Mouse (Mus musculus) C2C12 (cell line): ENCODE results near the gene 2010111I01Rik. TPM values are rescaled to one million over a fixed set of nuclear protein-coding genes. Genes with fewer than 3 reads are reported as not detected.
A peak's percentile ranks its signal among the peaks of the same experiment; 100 is the strongest.

Experiments used
- H3K27me3 ChIP-seq: one replicate; pipeline ENCODE4 v1.6.1; 2011; ENCODE audit not compliant: control insufficient read depth, insufficient read depth, insufficient read length
- H3K36me3 ChIP-seq: one replicate; pipeline ENCODE4 v1.6.1; 2011; ENCODE audit not compliant: control insufficient read depth, insufficient read depth
- H3K4me3 ChIP-seq: one replicate; pipeline ENCODE4 v1.5.1; 2011; ENCODE audit warnings: mild to moderate bottlenecking, control low read depth; ENCODE audit not compliant: poor library complexity, insufficient read depth, severe bottlenecking
- H3K79me2 ChIP-seq: one replicate; pipeline ENCODE4 v1.6.1; 2011; ENCODE audit not compliant: control insufficient read depth, insufficient read depth
- H3K79me3 ChIP-seq: one replicate; pipeline ENCODE4 v1.6.1; 2011; ENCODE audit warnings: low read depth, control low read depth
- H3ac ChIP-seq: one replicate; pipeline ENCODE3; 2011; ENCODE audit warnings: low read depth; ENCODE audit not compliant: control insufficient read depth, insufficient read length
- CEBPB ChIP-seq: IDR thresholded peaks from one replicate; pipeline ENCODE4 v1.6.1; 2011; ENCODE audit warnings: low read depth, mild to moderate bottlenecking, control low read depth, moderate library complexity
- CTCF ChIP-seq: IDR thresholded peaks from one replicate; pipeline ENCODE4 v1.5.1; 2011; ENCODE audit not compliant: control insufficient read depth, insufficient read depth, insufficient read length
- FOSL1 ChIP-seq: IDR thresholded peaks from one replicate; pipeline ENCODE4 v1.8.0; 2011; ENCODE audit warnings: mild to moderate bottlenecking, low read length; ENCODE audit not compliant: poor library complexity, insufficient read depth, severe bottlenecking
- MAX ChIP-seq: IDR thresholded peaks from one replicate; pipeline ENCODE4 v1.6.1; 2011; ENCODE audit warnings: mild to moderate bottlenecking, control low read depth
- MYOD1 ChIP-seq: IDR thresholded peaks from one replicate; pipeline ENCODE4 v1.6.1; 2011; ENCODE audit warnings: low read depth; ENCODE audit not compliant: control insufficient read depth, insufficient read length
- MYOG ChIP-seq: IDR thresholded peaks from one replicate; pipeline ENCODE4 v1.6.1; 2011; ENCODE audit not compliant: control insufficient read depth, insufficient read length; ENCODE audit errors: extremely low read depth
- USF1 ChIP-seq: IDR thresholded peaks from one replicate; pipeline ENCODE4 v1.6.1; 2011; ENCODE audit warnings: low read depth, mild to moderate bottlenecking, control low read depth, moderate library complexity
- polyA plus RNA-seq: library from polyadenylated mRNA; unstranded; fragments of >200 nt; fragmentation: generic; extraction: Trizol; gene quantifications from one replicate; pipeline ENCODE4 v1.2.1, GENCODE M21; 2012; ENCODE audit warnings: missing spikeins

2010111I01Rik gene
- polyA plus RNA-seq, 1 experiment = 91.7 TPM

- no peak for TF ChIP-seq USF1
- no peak for TF ChIP-seq MYOD1
- no peak for TF ChIP-seq MYOG
- TF ChIP-seq MAX = no peak
- TF ChIP-seq FOSL1 = no peak
- TF ChIP-seq CEBPB = no peak
- TF ChIP-seq CTCF = no peak
- Histone ChIP-seq H3K79me3 (no peaks in the 10 kb centered on the region), H3K79me2 (no peaks in the 10 kb centered on the region)
Observed at GRCm38 (mm10) chr13:63072376-63072775, 107.7 kb downstream of the 2010111I01Rik start.

GRCm38 (mm10) chr13:63073911-63074675 is 109.4 kb downstream of the 2010111I01Rik start:
- no peaks in the 10 kb centered on the region for H3K79me3 ChIP-seq
- H3K36me3 ChIP-seq = no peaks in the 10 kb centered on the region
- no peaks in the 10 kb centered on the region for H3K27me3 ChIP-seq
- no peak overlapping the region for H3K4me3 ChIP-seq
- no peaks in the 10 kb centered on the region for H3K79me2 ChIP-seq
- TF ChIP-seq FOSL1 (no peak), CEBPB (peak; percentile 2)
- no peak overlapping the region for H3ac ChIP-seq

More at GRCm38 (mm10) chr13:63072376-63072775, 107.7 kb downstream of the 2010111I01Rik start:
- no peak overlapping the region for H3K4me3 ChIP-seq
- H3K36me3 ChIP-seq = no peaks in the 10 kb centered on the region
- H3K27me3 ChIP-seq = no peaks in the 10 kb centered on the region
- H3ac ChIP-seq = no peak overlapping the region

- TF ChIP-seq CTCF (no peak), MYOD1 (no peak), MAX (no peak), USF1 (no peak), MYOG (no peak), FOSL1 (no peak), CEBPB (no peak)
- Histone ChIP-seq H3ac (no peak overlapping the region), H3K27me3 (no peaks in the 10 kb centered on the region), H3K36me3 (no peaks in the 10 kb centered on the region), H3K79me3 (no peaks in the 10 kb centered on the region), H3K79me2 (no peaks in the 10 kb centered on the region), H3K4me3 (no peak overlapping the region)
Observed at GRCm38 (mm10) chr13:63074676-63074991, 109.9 kb downstream of the 2010111I01Rik start.

GRCm38 (mm10) chr13:63075331-63075855 is 110.7 kb downstream of the 2010111I01Rik start:
- no peak for TF ChIP-seq MYOG
- TF ChIP-seq MAX = no peak
- TF ChIP-seq CEBPB = no peak
- TF ChIP-seq CTCF = no peak
- no peak for TF ChIP-seq USF1
- TF ChIP-seq MYOD1 = no peak
- TF ChIP-seq FOSL1 = no peak
- Histone ChIP-seq H3ac (no peak overlapping the region), H3K4me3 (no peak overlapping the region), H3K36me3 (no peaks in the 10 kb centered on the region), H3K79me2 (no peaks in the 10 kb centered on the region), H3K27me3 (no peaks in the 10 kb centered on the region), H3K79me3 (no peaks in the 10 kb centered on the region)

- no peaks in the 10 kb centered on the region for H3K27me3 ChIP-seq
- no peaks in the 10 kb centered on the region for H3K79me3 ChIP-seq
- no peaks in the 10 kb centered on the region for H3K79me2 ChIP-seq
- no peaks in the 10 kb centered on the region for H3K36me3 ChIP-seq
- H3ac ChIP-seq = no peak overlapping the region
- H3K4me3 ChIP-seq = no peak overlapping the region
- TF ChIP-seq CTCF = no peak
- TF ChIP-seq MAX = no peak
- no peak for TF ChIP-seq FOSL1
- no peak for TF ChIP-seq MYOD1
Observed at GRCm38 (mm10) chr13:63080191-63080590, 115.5 kb downstream of the 2010111I01Rik start.

GRCm38 (mm10) chr13:63080823-63081222 is 116.1 kb downstream of the 2010111I01Rik start:
- TF ChIP-seq MYOG (no peak), MAX (no peak), FOSL1 (no peak), MYOD1 (no peak), CEBPB (no peak), CTCF (no peak), USF1 (no peak)
- no peaks in the 10 kb centered on the region for H3K79me3 ChIP-seq

More at GRCm38 (mm10) chr13:63080823-63081222, 116.1 kb downstream of the 2010111I01Rik start:
- Histone ChIP-seq H3K4me3 (no peak overlapping the region), H3K27me3 (no peaks in the 10 kb centered on the region), H3ac (no peak overlapping the region), H3K79me2 (no peaks in the 10 kb centered on the region), H3K36me3 (no peaks in the 10 kb centered on the region)
